Mouse (Mus musculus): ENCODE measurements around the gene Zfp148.

Zfp148 gene

GRCm38 (mm10) chr16:33544346-33544745 is 163.7 kb downstream of the Zfp148 start:
- DNase-seq: no peak

GRCm38 (mm10) chr16:33545530-33545929 is 164.9 kb downstream of the Zfp148 start:
- no peak for DNase-seq

GRCm38 (mm10) chr16:33553689-33554342 is 173.2 kb downstream of the Zfp148 start:
- DNase-seq: no peak
